Mouse (Mus musculus) CH12.LX (cell line): ENCODE data around the gene Krtap1-3. TPM values are rescaled to one million over a fixed set of nuclear protein-coding genes. Genes with fewer than 3 reads are reported as not detected.

Experiments used
- DNase-seq: peaks from one replicate; pipeline ENCODE4 v3.0.0-alpha.2; 2013; ENCODE audit errors: extremely low read depth
- H3K27ac ChIP-seq: 2 replicates; pipeline ENCODE4 v1.5.1; 2012; ENCODE audit warnings: low read depth, mild to moderate bottlenecking, control low read depth, moderate library complexity; ENCODE audit not compliant: insufficient read depth
- H3K27me3 ChIP-seq: replicated peaks from 2 replicates; pipeline ENCODE3; 2012; ENCODE audit warnings: inconsistent platforms
- H3K36me3 ChIP-seq, 2 experiments: replicated peaks in 1 of 2; 2 replicates each; pipeline versions ENCODE3 to v1.6.1; 2012; ENCODE audit warnings: inconsistent platforms in 1 of 2, low read length in 1 of 2, mild to moderate bottlenecking in 1 of 2, mixed read lengths in 1 of 2, moderate library complexity in 1 of 2; ENCODE audit not compliant: control insufficient read depth in 1 of 2, insufficient read depth in 1 of 2
- H3K4me1 ChIP-seq, 2 experiments: 2 replicates each; pipeline ENCODE4 v1.6.1; 2012; ENCODE audit warnings: inconsistent platforms in 1 of 2, moderate library complexity in 1 of 2; ENCODE audit not compliant: insufficient read depth in 2 of 2, control insufficient read depth in 1 of 2
- H3K4me2 ChIP-seq: 2 replicates; pipeline ENCODE4 v1.6.1; 2012; ENCODE audit warnings: low read depth, mild to moderate bottlenecking, control low read depth; ENCODE audit not compliant: poor library complexity, insufficient read depth, severe bottlenecking
- H3K4me3 ChIP-seq, 3 experiments: fragments of 150-350 bp in 1 of 3; sonication (generic) in 1 of 3; replicated peaks in 1 of 3; 2 replicates each; pipeline versions ENCODE3 to v1.5.1; 2011 to 2012; ENCODE audit warnings: low read depth in 2 of 3, low read length in 2 of 3, mild to moderate bottlenecking in 2 of 3, moderate library complexity in 2 of 3, control low read depth in 1 of 3, improper control_type of control experiment in 1 of 3, inconsistent platforms in 1 of 3, mixed read lengths in 1 of 3; ENCODE audit not compliant: poor library complexity in 1 of 3
- H3K79me2 ChIP-seq: replicated peaks from 2 replicates; pipeline ENCODE4 v1.6.1; 2012; ENCODE audit warnings: mild to moderate bottlenecking, moderate library complexity; ENCODE audit not compliant: control insufficient read depth, poor library complexity, insufficient read depth, severe bottlenecking; ENCODE audit errors: extremely low read depth
- H3K9ac ChIP-seq: 2 replicates; pipeline ENCODE4 v1.6.1; 2012; ENCODE audit warnings: low read depth, mild to moderate bottlenecking, control low read depth, moderate library complexity; ENCODE audit not compliant: insufficient read depth
- H3K9me3 ChIP-seq: replicated peaks from 2 replicates; pipeline ENCODE3; 2012; ENCODE audit warnings: low read length, inconsistent platforms, mixed read lengths
- CHD2 ChIP-seq: IDR thresholded peaks from 2 replicates; pipeline ENCODE4 v1.6.1; 2011; ENCODE audit warnings: low read length, improper control_type of control experiment
- CTCF ChIP-seq, 2 experiments: IDR thresholded peaks in 1 of 2; conservative IDR thresholded peaks in 1 of 2; 2 replicates each; pipeline ENCODE4 v1.5.1; 2011 to 2012; ENCODE audit warnings: low read depth in 2 of 2, low read length in 2 of 2, improper control_type of control experiment in 1 of 2, inconsistent platforms in 1 of 2, mild to moderate bottlenecking in 1 of 2, moderate library complexity in 1 of 2
- ELF1 ChIP-seq: IDR thresholded peaks from 2 replicates; pipeline ENCODE4 v1.6.1; 2014; ENCODE audit warnings: low read depth, mild to moderate bottlenecking, inconsistent platforms, low read length, improper control_type of control experiment
- EP300 ChIP-seq: IDR thresholded peaks from 2 replicates; pipeline ENCODE4 v1.6.1; 2011; ENCODE audit warnings: low read length, improper control_type of control experiment
- HCFC1 ChIP-seq: IDR thresholded peaks from 2 replicates; pipeline ENCODE4 v1.6.1; 2012; ENCODE audit warnings: low read depth, mild to moderate bottlenecking, inconsistent platforms, low read length, improper control_type of control experiment
- IRF4 ChIP-seq: IDR thresholded peaks from 2 replicates; pipeline ENCODE4 v1.6.1; 2014; ENCODE audit warnings: low read depth, mild to moderate bottlenecking, inconsistent platforms, low read length, improper control_type of control experiment
- MAX ChIP-seq: IDR thresholded peaks from 2 replicates; pipeline ENCODE4 v1.6.1; 2011; ENCODE audit warnings: low read length, improper control_type of control experiment
- MAZ ChIP-seq: IDR thresholded peaks from 2 replicates; pipeline ENCODE4 v1.6.1; 2012; ENCODE audit warnings: low read depth, mild to moderate bottlenecking, inconsistent platforms, low read length, improper control_type of control experiment, moderate library complexity
- MEF2A ChIP-seq: IDR thresholded peaks from 2 replicates; pipeline ENCODE4 v1.6.1; 2014; ENCODE audit warnings: low read depth, mild to moderate bottlenecking, inconsistent platforms, low read length, improper control_type of control experiment, borderline replicate concordance
- MXI1 ChIP-seq: IDR thresholded peaks from 2 replicates; pipeline ENCODE4 v1.6.1; 2011; ENCODE audit warnings: mild to moderate bottlenecking, low read depth, low read length, improper control_type of control experiment
- MYC ChIP-seq: IDR thresholded peaks from 2 replicates; pipeline ENCODE4 v1.6.1; 2011; ENCODE audit warnings: low read depth, mild to moderate bottlenecking, improper control_type of control experiment, low read length
- NELFE ChIP-seq: IDR thresholded peaks from 2 replicates; pipeline ENCODE4 v1.6.1; 2011; ENCODE audit warnings: low read depth, low read length, improper control_type of control experiment
- PAX5 ChIP-seq: IDR thresholded peaks from 2 replicates; pipeline ENCODE4 v1.6.1; 2012; ENCODE audit warnings: low read length, inconsistent platforms, mixed read lengths
- POLR2A ChIP-seq: IDR thresholded peaks from 2 replicates; pipeline ENCODE4 v1.6.1; 2011; ENCODE audit warnings: low read depth, mild to moderate bottlenecking, improper control_type of control experiment, low read length
- RAD21 ChIP-seq: IDR thresholded peaks from 2 replicates; pipeline ENCODE4 v1.6.1; 2011; ENCODE audit warnings: low read depth, mild to moderate bottlenecking, low read length, improper control_type of control experiment, moderate library complexity
- SIN3A ChIP-seq: IDR thresholded peaks from 2 replicates; pipeline ENCODE4 v1.6.1; 2012; ENCODE audit warnings: low read length, improper control_type of control experiment, inconsistent platforms
- SMC3 ChIP-seq: IDR thresholded peaks from 2 replicates; pipeline ENCODE4 v1.6.1; 2011; ENCODE audit warnings: low read depth, low read length, improper control_type of control experiment
- TBP ChIP-seq: conservative IDR thresholded peaks from 2 replicates; pipeline ENCODE4 v1.6.1; 2011; ENCODE audit warnings: low read depth, low read length, improper control_type of control experiment
- TCF12 ChIP-seq: IDR thresholded peaks from 2 replicates; pipeline ENCODE4 v1.6.1; 2014; ENCODE audit warnings: low read depth, mild to moderate bottlenecking, inconsistent platforms, low read length, improper control_type of control experiment
- UBTF ChIP-seq: IDR thresholded peaks from 2 replicates; pipeline ENCODE4 v1.6.1; 2012; ENCODE audit warnings: low read depth, mild to moderate bottlenecking, inconsistent platforms, low read length, improper control_type of control experiment, moderate library complexity
- USF1 ChIP-seq: IDR thresholded peaks from 2 replicates; pipeline ENCODE4 v1.6.1; 2014; ENCODE audit warnings: low read depth, mild to moderate bottlenecking, inconsistent platforms, low read length, improper control_type of control experiment
- ZC3H11A ChIP-seq: IDR thresholded peaks from 2 replicates; pipeline ENCODE4 v1.6.1; 2012; ENCODE audit warnings: low read depth, mild to moderate bottlenecking, inconsistent platforms, low read length, improper control_type of control experiment
- ZNF384 ChIP-seq: IDR thresholded peaks from 2 replicates; pipeline ENCODE4 v1.6.1; 2012; ENCODE audit warnings: low read depth, low read length, improper control_type of control experiment, inconsistent platforms
- dilution Hi-C: fragments of 300-500 bp; cut with MboI; formaldehyde crosslinking; loops from 2 replicates; pipeline ENCODE4 v1.14.3; 2020; ENCODE audit warnings: low sequenced_read_pairs; ENCODE audit not compliant: extremely low pct_unique_long_range_greater_than_20kb, extremely low pct_ligation_motif_present
- in situ Hi-C: fragments of 300-500 bp; cut with MboI; formaldehyde crosslinking; loops from 3 replicates; pipeline ENCODE4 v1.14.3; 2019; ENCODE audit warnings: low sequenced_read_pairs, low pct_ligation_motif_present, low pct_unique_long_range_greater_than_20kb, mixed read lengths
- polyA plus RNA-seq: library from polyadenylated mRNA; unstranded; fragments of >175 nt; gene quantifications from 2 replicates; pipeline ENCODE4 v1.2.1, GENCODE M21; 2012; ENCODE audit warnings: low read depth; ENCODE audit not compliant: insufficient read length
- total RNA-seq, 2 experiments: library from RNA; depleted of rRNA; stranded (reverse); fragments of 300-350 nt in 1 of 2; fragments of >200 nt in 1 of 2; gene quantifications; 2 replicates each; pipeline ENCODE4 v1.2.3; 2012 to 2014

Krtap1-3 gene
- total and polyA plus RNA-seq, 3 experiments, result not detected

DNA sequence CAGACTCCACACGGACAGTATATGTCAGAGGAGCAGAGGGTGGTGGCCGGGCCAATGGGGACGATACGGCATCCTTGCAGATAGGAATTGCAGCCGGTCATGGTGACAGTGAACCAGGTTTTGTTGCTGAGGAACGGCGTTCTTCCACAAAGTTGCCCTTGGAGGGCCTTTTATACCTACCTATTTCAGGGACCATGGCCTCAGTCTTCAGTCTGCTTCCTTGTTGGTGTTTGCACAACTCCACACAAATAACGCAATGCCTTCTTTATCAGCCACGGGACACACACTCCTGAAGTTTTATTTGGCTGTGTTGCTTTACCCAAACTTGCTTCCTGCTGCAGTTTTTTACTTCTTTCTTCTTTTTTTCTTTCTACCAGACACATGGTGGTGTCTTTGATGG is 31.8 kb downstream of the Krtap1-3 start, which contains the start of gene Gm11939:
TSS of gene Gm11939 (minus strand) at position 101 of the 400 bp plus-strand sequence.
- Histone ChIP-seq H3K4me2 (no peak within 1 kb of the TSS), H3K4me1 (peaks cover 5 to 13% of the 10 kb centered on the region in 2 experiments), H3K9me3 (no peaks in the 10 kb centered on the region), H3K9ac (no peak within 1 kb of the TSS), H3K79me2 (no peaks in the 10 kb centered on the region), H3K27me3 (peaks cover 41% of the 10 kb centered on the region), H3K4me3 (no peak within 1 kb of the TSS), H3K36me3 (no peaks in the 10 kb centered on the region), H3K27ac (no peak within 1 kb of the TSS)
- in situ Hi-C loops (no loop called here), dilution Hi-C loops (no loop called here)
- no peak for DNase-seq
- no peak for TF ChIP-seq MAX
- no peak for TF ChIP-seq HCFC1
- TF ChIP-seq IRF4, result no peak
- no peak for TF ChIP-seq SMC3
- no peak for TF ChIP-seq PAX5
- TF ChIP-seq ELF1, result no peak
- TF ChIP-seq MXI1, result no peak
- no peak for TF ChIP-seq RAD21
- TF ChIP-seq POLR2A, result no peak
- TF ChIP-seq EP300, result no peak
- TF ChIP-seq NELFE, result no peak
- TF ChIP-seq ZC3H11A, result no peak
- TF ChIP-seq TBP, result no peak

DNA sequence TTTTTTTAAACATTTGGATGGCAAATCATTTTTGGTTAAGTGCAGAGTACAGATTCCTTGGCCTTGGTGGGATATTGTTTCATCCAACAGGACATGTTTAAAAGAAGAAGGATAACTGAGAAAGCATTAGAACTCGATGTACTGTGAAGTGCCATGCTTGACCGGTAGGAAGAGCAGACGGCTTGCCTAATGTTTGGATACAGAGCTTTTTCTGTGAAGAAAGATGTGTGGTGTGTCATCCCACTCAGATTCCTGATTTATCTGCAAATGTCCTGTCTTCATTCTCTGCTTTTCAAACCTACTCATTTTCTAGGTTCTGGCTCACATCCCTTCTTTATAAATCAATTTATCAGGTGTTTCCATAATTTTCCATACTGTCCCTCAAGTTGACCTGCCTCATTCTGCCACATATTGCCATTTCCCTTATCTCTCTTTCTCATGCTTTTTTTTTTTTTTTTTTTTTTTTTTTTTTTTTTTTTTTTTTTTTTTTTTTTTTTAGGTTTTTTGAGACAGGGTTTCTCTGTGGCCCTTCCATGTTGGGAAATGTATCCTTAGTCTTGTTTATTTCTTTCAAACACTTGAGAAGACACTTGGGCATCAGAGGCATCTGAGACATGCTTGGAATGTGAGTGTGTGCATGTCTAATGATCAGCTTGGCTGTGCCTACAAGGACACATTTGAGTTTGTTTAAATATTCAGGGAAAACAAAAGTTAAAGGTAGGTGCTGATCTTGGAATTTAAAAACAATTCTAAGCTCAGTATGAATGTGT is 33.0 kb downstream of the Krtap1-3 start:
- dilution Hi-C loops, result no loop called here

DNA sequence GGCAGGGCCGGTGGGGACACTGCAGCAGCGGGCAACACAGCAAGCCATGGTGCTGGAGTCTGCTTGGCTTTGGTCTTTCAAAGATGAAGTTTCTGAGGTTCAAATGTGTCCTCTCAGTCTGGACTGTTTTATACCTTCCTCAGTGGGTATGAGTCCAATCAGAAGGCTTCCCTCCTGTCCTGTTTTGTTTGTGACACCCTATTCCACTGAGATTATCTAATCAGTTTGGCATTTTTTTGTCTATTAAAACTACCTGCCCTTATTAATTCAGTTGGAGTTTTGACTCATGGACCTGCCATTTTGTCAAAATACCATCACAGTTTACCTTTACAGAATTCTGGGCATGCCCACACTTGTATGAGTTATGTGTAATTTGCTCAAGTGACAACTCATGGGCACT is 34.4 kb downstream of the Krtap1-3 start, which contains the start of gene Krtap3-2:
TSS of gene Krtap3-2 (minus strand) at position 101 of the 400 bp plus-strand sequence.
- no peaks in the 10 kb centered on the region for H3K36me3 ChIP-seq
- H3K27ac ChIP-seq, result no peak within 1 kb of the TSS
- peaks cover 0 to 6% of the 10 kb centered on the region in 2 experiments; a peak in 2 of 4 replicates for H3K4me1 ChIP-seq
- H3K9me3 ChIP-seq, result no peaks in the 10 kb centered on the region
- H3K27me3 ChIP-seq, result peaks cover 57% of the 10 kb centered on the region
- H3K79me2 ChIP-seq, result no peaks in the 10 kb centered on the region
- in situ Hi-C loops (no loop called here), dilution Hi-C loops (no loop called here)
- no peak for DNase-seq
- H3K4me2 ChIP-seq, result no peak within 1 kb of the TSS
- H3K4me3 ChIP-seq, result no peak within 1 kb of the TSS
- TF ChIP-seq USF1, result no peak
- TF ChIP-seq CTCF (conservative IDR thresholded peaks at IDR 0.05 in 1 of 2, IDR thresholded peaks at IDR 0.05 in 1 of 2; ENCODE audit: low read depth in 2 of 2, low read length in 2 of 2), result no peak
- no peak for TF ChIP-seq MEF2A
- TF ChIP-seq TCF12, result no peak
- no peak for TF ChIP-seq SIN3A
- no peak for TF ChIP-seq ZNF384
- TF ChIP-seq HCFC1, result no peak
- no peak for TF ChIP-seq ZC3H11A
- no peak for TF ChIP-seq MAZ
- TF ChIP-seq MXI1, result no peak
- TF ChIP-seq CHD2, result no peak
- no peak for TF ChIP-seq UBTF
- no peak for TF ChIP-seq MYC
- TF ChIP-seq PAX5, result no peak
- H3K9ac ChIP-seq, result no peak within 1 kb of the TSS

More for the DNA sequence above, 33.0 kb downstream of the Krtap1-3 start:
- Histone ChIP-seq H3K79me2 (no peaks in the 10 kb centered on the region), H3K36me3 (no peaks in the 10 kb centered on the region), H3K4me2 (no peak overlapping the region), H3K4me3 (no peak overlapping the region), H3K27me3 (peaks cover 50% of the 10 kb centered on the region), H3K4me1 (peaks cover 5 to 8% of the 10 kb centered on the region in 2 experiments), H3K9me3 (no peaks in the 10 kb centered on the region), H3K9ac (no peak overlapping the region), H3K27ac (no peak overlapping the region)
- no peak for DNase-seq
- peak; percentile 92 for TF ChIP-seq ZNF384
- no peak for TF ChIP-seq POLR2A
- in situ Hi-C loops, result no loop called here
